Mouse (Mus musculus) right cerebral cortex, adult 2 months (tissue): Measurements from ENCODE around the gene Gm10553.
"Not testable (repeated sequence)": the region's sequence is repeated elsewhere in the genome, so short reads cannot be mapped to it uniquely, and the experiment has no call there.

Experiments used
- DNase-seq, 2 experiments: peaks; one replicate each; pipeline ENCODE4 v3.0.0; 2021 to 2022; ENCODE audit warnings: low spot score in 2 of 2

Gm10553 gene

GRCm38 (mm10) chr1:85099864-85100263, at the start of gene Gm10553:
Gene Gm10553 (plus strand): TSS chr1:85100164.
- DNase-seq = not testable (repeated sequence)

GRCm38 (mm10) chr1:85071690-85072089, 28.3 kb upstream of the Gm10553 start:
- DNase-seq = not testable (repeated sequence)

GRCm38 (mm10) chr1:85073099-85073498, 26.9 kb upstream of the Gm10553 start:
- DNase-seq = not testable (repeated sequence)

- not testable (repeated sequence) for DNase-seq
Measured at GRCm38 (mm10) chr1:85084803-85085202, 15.2 kb upstream of the Gm10553 start.

- not testable (repeated sequence) for DNase-seq
Measured at GRCm38 (mm10) chr1:85086211-85086610, 13.8 kb upstream of the Gm10553 start.

GRCm38 (mm10) chr1:85092169-85092568, 7.8 kb upstream of the Gm10553 start:
- not testable (repeated sequence) for DNase-seq

GRCm38 (mm10) chr1:85093011-85093572, 6.9 kb upstream of the Gm10553 start:
- DNase-seq = not testable (repeated sequence)

- not testable (repeated sequence) for DNase-seq
Measured at GRCm38 (mm10) chr1:85099081-85099480, 883 bp upstream of the Gm10553 start.

GRCm38 (mm10) chr1:85101754-85102153, 1.8 kb downstream of the Gm10553 start:
- not testable (repeated sequence) for DNase-seq

- not testable (repeated sequence) for DNase-seq
Measured at GRCm38 (mm10) chr1:85105336-85105735, 5.4 kb downstream of the Gm10553 start.

GRCm38 (mm10) chr1:85106013-85106412, 6.0 kb downstream of the Gm10553 start:
- DNase-seq = not testable (repeated sequence)

GRCm38 (mm10) chr1:85109753-85110152, 9.8 kb downstream of the Gm10553 start, which contains the start of gene A530032D15Rik:
Gene A530032D15Rik (minus strand): TSS chr1:85109853.
- DNase-seq = not testable (repeated sequence)

- DNase-seq = not testable (repeated sequence)
Measured at GRCm38 (mm10) chr1:85110876-85111275, 10.9 kb downstream of the Gm10553 start.

- not testable (repeated sequence) for DNase-seq
Measured at GRCm38 (mm10) chr1:85111572-85111971, 11.6 kb downstream of the Gm10553 start.

GRCm38 (mm10) chr1:85112266-85112665, 12.3 kb downstream of the Gm10553 start:
- not testable (repeated sequence) for DNase-seq

- DNase-seq = not testable (repeated sequence)
Measured at GRCm38 (mm10) chr1:85112889-85113288, 12.9 kb downstream of the Gm10553 start.

GRCm38 (mm10) chr1:85114078-85114477, 14.1 kb downstream of the Gm10553 start:
- DNase-seq = not testable (repeated sequence)

GRCm38 (mm10) chr1:85114666-85115402, 14.9 kb downstream of the Gm10553 start:
- DNase-seq = peak; percentile 60 to 70

GRCm38 (mm10) chr1:85117537-85117936, 17.6 kb downstream of the Gm10553 start:
- not testable (repeated sequence) for DNase-seq

- DNase-seq = not testable (repeated sequence)
Measured at GRCm38 (mm10) chr1:85118341-85118740, 18.4 kb downstream of the Gm10553 start.

GRCm38 (mm10) chr1:85121841-85122240, 21.9 kb downstream of the Gm10553 start:
- not testable (repeated sequence) for DNase-seq

- DNase-seq = not testable (repeated sequence)
Measured at GRCm38 (mm10) chr1:85133671-85134070, 33.7 kb downstream of the Gm10553 start.
